Mouse (Mus musculus): ENCODE measurements at regions not wholly inside any gene's neighbourhood (a gene's known extent, or its start where the extent isn't known, plus 50 kb on each side); places are given as distances from the start of the nearest gene placed in this dataset.
"Not testable (repeated sequence)": the region's sequence is repeated elsewhere in the genome, so short reads cannot be mapped to it uniquely, and the experiment has no call there.

DNA sequence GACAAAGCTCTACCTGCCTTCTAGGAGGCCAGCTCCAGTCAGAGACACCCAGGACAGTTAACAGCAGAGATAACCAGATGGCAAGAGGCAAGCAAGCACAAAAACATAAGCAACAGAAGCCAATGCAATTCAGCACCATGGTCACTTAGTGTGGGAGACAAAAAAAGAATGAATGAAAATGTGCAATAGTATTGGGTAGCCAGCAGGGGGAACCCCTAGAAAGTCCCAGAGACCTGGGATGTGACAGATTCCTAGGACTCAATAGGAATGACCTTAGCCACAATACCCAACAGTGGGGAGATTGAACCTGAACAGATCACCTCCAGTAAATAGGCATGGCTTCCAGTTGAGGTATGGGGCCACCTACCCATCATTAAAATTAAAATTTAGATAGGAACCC, 409.0 kb upstream of the St6gal2 start:
- peak; percentile 0 for DNase-seq (ENCODE audit: low read depth)
- no peak for TF ChIP-seq CTCF (IDR thresholded peaks at IDR 0.05; ENCODE audit: borderline replicate concordance, extremely low read depth, insufficient read depth, insufficient read length)
- no peak for TF ChIP-seq POLR2A (IDR thresholded peaks at IDR 0.05; ENCODE audit: borderline replicate concordance, extremely low read depth, insufficient read depth, insufficient read length, poor library complexity, severe bottlenecking)

DNA sequence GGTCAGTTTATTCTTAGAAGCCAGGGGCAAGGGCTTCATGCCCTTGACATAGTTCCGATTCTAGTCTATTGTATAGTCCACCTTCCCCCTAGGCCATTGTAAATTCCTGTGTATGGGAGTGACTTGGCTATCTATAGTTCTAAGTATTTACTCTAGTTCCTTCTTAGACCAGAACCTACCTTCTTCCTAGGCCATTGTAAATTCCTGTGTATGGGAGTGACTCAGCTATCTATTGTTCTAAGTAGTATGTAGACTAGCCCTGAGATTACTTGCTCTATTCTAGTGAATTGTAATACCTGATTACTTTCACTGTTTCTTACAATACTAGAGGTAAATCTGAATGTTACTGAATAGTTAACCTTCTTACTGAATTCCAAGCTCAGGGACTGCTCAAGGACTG, 405.0 kb upstream of the St6gal2 start:
- DNase-seq (ENCODE audit: low read depth), result not testable (repeated sequence)

DNA sequence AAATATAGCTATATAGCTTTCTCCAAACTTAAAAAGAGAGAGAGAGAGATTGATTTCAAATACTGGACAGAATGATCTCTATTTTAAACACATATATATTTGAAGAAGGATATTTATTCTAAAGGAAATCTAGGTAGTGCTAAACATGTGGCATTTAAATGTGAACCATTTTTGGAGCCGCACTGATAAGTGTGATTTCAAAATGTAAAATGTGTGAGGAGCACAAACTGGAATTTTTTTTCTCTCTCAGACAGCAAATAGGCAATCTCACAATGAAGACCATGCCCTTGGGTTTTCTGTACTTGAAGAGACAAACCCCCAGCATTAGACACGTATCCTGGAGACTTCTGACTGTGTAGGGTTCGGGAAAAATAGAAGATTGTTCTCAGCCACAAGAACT, 376.8 kb upstream of the St6gal2 start:
- no peak for DNase-seq (ENCODE audit: low read depth)
- TF ChIP-seq CTCF (IDR thresholded peaks at IDR 0.05; ENCODE audit: borderline replicate concordance, extremely low read depth, insufficient read depth, insufficient read length) (no peak), POLR2A (IDR thresholded peaks at IDR 0.05; ENCODE audit: borderline replicate concordance, extremely low read depth, insufficient read depth, insufficient read length, poor library complexity, severe bottlenecking) (no peak)

DNA sequence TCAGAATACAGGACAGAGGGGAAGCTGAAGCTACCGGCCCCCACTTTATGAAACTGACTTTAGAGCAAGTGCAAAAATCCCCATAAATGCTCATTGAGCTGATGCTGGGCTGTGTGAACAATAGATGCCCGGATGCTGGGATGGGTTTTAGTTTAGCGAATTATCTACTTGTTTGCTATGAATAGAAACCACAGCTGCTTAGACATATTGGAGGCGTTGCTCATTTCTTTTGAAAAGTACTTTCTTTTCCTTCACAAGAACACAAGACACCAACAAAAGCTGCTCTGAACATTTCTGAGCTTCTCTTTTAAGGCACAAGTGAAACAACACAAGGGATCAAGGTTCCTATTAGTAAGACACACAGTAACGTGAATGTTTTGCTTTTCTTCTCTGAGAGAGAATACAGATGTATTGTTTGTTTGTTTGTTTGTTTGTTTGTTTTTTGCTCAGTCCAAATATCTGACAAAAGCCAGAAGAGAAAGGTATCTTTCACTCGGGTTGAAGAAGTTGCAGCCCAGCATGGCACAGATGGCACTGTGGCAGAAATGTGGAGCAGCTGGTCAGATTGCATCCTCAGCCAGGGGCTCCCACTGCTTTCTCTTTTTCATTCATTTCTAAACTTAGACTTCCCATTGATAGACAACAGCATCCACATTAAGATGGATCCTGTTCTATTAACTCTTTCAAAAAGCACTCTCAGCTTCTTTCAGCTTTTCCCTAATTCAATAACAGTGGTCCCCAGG, 361.7 kb upstream of the St6gal2 start:
- TF ChIP-seq CTCF (IDR thresholded peaks at IDR 0.05; ENCODE audit: borderline replicate concordance, extremely low read depth, insufficient read depth, insufficient read length) (no peak), POLR2A (IDR thresholded peaks at IDR 0.05; ENCODE audit: borderline replicate concordance, extremely low read depth, insufficient read depth, insufficient read length, poor library complexity, severe bottlenecking) (no peak)
- no peak for DNase-seq (ENCODE audit: low read depth)

DNA sequence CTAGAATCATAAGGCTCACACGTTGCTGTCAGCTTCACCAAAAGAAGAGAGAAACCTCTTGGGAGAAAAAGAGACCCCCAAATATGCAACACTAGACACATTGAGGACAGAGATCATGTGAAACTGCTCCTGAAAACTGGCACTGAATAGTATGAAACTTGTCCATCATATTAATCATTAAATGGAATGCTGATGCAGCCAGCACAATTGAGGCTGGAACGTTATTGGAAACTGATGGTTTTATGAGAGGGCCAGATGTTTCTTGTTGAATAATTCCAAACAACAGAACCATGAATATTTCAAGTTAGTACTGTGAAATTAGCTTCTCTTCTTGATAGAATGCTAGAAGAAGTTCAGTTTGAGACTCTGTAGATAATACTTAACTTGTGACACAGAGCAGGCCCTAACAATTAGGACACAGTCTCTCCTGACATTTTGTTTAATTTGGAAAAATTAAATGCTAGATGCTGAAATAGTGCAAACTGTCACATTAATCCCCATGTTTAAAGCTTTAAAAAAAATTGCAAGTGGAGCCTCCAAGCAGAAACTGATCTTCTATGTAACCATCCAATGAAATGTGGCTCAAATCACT, 354.4 kb upstream of the St6gal2 start:
- TF ChIP-seq POLR2A (IDR thresholded peaks at IDR 0.05; ENCODE audit: borderline replicate concordance, extremely low read depth, insufficient read depth, insufficient read length, poor library complexity, severe bottlenecking), result no peak
- TF ChIP-seq CTCF (IDR thresholded peaks at IDR 0.05; ENCODE audit: borderline replicate concordance, extremely low read depth, insufficient read depth, insufficient read length), result no peak
- no peak for DNase-seq (ENCODE audit: low read depth)

DNA sequence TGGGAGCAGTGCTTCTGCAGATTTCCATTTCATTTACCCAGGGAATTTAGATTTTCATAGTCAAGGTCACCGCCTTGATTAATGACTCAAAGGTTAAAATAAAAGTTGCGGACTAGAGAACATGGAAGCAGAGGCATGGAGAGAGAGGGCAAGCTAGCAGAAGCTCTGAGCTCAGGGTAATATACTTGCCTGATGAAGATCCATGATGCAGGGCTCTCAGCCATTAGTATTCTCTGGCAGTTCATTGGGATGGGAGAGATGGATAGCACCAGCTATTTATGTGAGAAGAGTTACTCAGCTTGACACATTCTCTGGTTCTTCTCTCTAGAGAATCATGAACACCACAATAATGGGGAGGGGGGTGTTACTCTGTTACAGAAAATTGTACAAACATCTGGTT, 341.7 kb upstream of the St6gal2 start:
- no peak for DNase-seq (ENCODE audit: low read depth)
- TF ChIP-seq CTCF (IDR thresholded peaks at IDR 0.05; ENCODE audit: borderline replicate concordance, extremely low read depth, insufficient read depth, insufficient read length), result no peak
- TF ChIP-seq POLR2A (IDR thresholded peaks at IDR 0.05; ENCODE audit: borderline replicate concordance, extremely low read depth, insufficient read depth, insufficient read length, poor library complexity, severe bottlenecking), result no peak

DNA sequence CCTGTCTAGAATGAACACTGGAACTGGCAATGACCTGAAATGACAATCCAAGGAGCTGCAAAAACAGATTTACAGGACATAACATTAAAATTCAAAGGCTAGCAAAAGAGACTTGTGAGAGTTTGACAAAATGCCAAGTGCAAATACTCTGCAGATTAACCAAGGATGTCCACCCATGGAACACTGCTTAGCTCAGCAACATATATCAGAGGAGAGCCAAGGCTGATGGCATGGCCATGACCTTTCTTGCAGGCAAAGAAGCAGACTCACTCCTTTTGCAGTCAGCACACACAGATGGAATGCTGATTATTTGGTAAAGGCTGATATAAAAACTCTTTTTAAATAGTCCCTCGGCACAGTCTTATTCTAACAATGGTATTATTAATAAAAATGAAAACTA, 320.3 kb upstream of the St6gal2 start:
- TF ChIP-seq CTCF (IDR thresholded peaks at IDR 0.05; ENCODE audit: borderline replicate concordance, extremely low read depth, insufficient read depth, insufficient read length) (no peak), POLR2A (IDR thresholded peaks at IDR 0.05; ENCODE audit: borderline replicate concordance, extremely low read depth, insufficient read depth, insufficient read length, poor library complexity, severe bottlenecking) (no peak)
- no peak for DNase-seq (ENCODE audit: low read depth)

DNA sequence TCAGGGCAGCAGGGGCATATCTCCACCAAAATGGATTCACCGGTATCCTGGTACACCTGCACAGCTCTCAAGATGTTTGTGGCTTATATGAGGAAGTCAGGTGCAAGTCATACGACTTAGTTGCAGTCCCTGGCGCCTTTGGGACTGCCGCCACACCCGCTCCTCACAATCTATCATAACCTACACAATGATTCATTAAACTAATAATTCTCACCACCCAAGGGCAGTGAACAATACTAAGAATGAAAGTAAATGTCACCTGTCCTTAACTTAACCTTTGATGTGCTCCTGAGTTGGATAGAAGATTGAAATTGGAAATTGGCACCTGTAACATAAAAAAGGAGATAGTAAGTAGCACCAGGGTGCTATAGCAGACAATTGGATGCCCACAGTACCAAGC, 315.1 kb upstream of the St6gal2 start:
- not testable (repeated sequence) for DNase-seq (ENCODE audit: low read depth)

Measured in brain, embryonic 14.5 days (tissue).